Mouse (Mus musculus): ENCODE results near the gene Cox11.
A peak's percentile ranks its signal among the peaks of the same experiment; 100 is the strongest.

Gene Cox11

GRCm38 (mm10) chr11:90664345-90664986 lies 26.5 kb downstream of the Cox11 start:
- DNase-seq (ENCODE audit: low spot score) = no peak

- no peak for DNase-seq (ENCODE audit: low spot score)
Measured at GRCm38 (mm10) chr11:90665161-90665560, 27.2 kb downstream of the Cox11 start.

- DNase-seq (ENCODE audit: low spot score) = no peak
Measured at GRCm38 (mm10) chr11:90666144-90666757, 28.3 kb downstream of the Cox11 start.

GRCm38 (mm10) chr11:90666916-90667315 lies 28.9 kb downstream of the Cox11 start:
- DNase-seq (ENCODE audit: low spot score) = no peak

GRCm38 (mm10) chr11:90667325-90667724 lies 29.4 kb downstream of the Cox11 start:
- DNase-seq (ENCODE audit: low spot score) = no peak

GRCm38 (mm10) chr11:90675479-90676110 lies 37.6 kb downstream of the Cox11 start:
- DNase-seq (ENCODE audit: low spot score) = no peak

GRCm38 (mm10) chr11:90677027-90677426 lies 39.1 kb downstream of the Cox11 start:
- DNase-seq (ENCODE audit: low spot score) = no peak

- DNase-seq (ENCODE audit: low spot score) = no peak
Measured at GRCm38 (mm10) chr11:90677771-90678288, 39.9 kb downstream of the Cox11 start.

GRCm38 (mm10) chr11:90678582-90678981 lies 40.6 kb downstream of the Cox11 start:
- no peak for DNase-seq (ENCODE audit: low spot score)

- no peak for DNase-seq (ENCODE audit: low spot score)
Measured at GRCm38 (mm10) chr11:90681171-90681570, 43.2 kb downstream of the Cox11 start.

- no peak for DNase-seq (ENCODE audit: low spot score)
Measured at GRCm38 (mm10) chr11:90684765-90685164, 46.8 kb downstream of the Cox11 start.

- DNase-seq (ENCODE audit: low spot score) = no peak
Measured at GRCm38 (mm10) chr11:90685196-90685595, 47.2 kb downstream of the Cox11 start.

- DNase-seq (ENCODE audit: low spot score) = no peak
Measured at GRCm38 (mm10) chr11:90686287-90687025, 48.5 kb downstream of the Cox11 start.

GRCm38 (mm10) chr11:90687040-90687439 lies 49.1 kb downstream of the Cox11 start:
- no peak for DNase-seq (ENCODE audit: low spot score)

- peak; percentile 61 for DNase-seq (ENCODE audit: low spot score)
Measured at GRCm38 (mm10) chr11:90687460-90688416, 49.8 kb downstream of the Cox11 start, which contains the start of gene Tom1l1. Gene Tom1l1, minus strand, starts transcription at chr11:90688366.

GRCm38 (mm10) chr11:90690361-90690760 lies 52.4 kb downstream of the Cox11 start:
- DNase-seq (ENCODE audit: low spot score) = no peak

- no peak for DNase-seq (ENCODE audit: low spot score)
Measured at GRCm38 (mm10) chr11:90694206-90694605, 56.2 kb downstream of the Cox11 start.

Measured in urinary bladder, postnatal 25 days (tissue).